Mouse (Mus musculus): Measurements from ENCODE around the gene Btbd35f7.
"Not testable (repeated sequence)": the region's sequence is repeated elsewhere in the genome, so short reads cannot be mapped to it uniquely, and the experiment has no call there.

GRCm38 (mm10) chrX:5668767-5669166 lies at the start of gene Btbd35f7:
- not testable (repeated sequence) for TF ChIP-seq CTCF (conservative IDR thresholded peaks at IDR 0.05; ENCODE audit: insufficient read depth, insufficient read length, low read depth, low read length); POLR2A (IDR thresholded peaks at IDR 0.05; ENCODE audit: low read depth, low read length)

Measured in kidney, adult 2 months (tissue).